Mouse (Mus musculus): ENCODE measurements around the gene Mup17. TPM values are rescaled to one million over a fixed set of nuclear protein-coding genes. Genes with fewer than 3 reads are reported as not detected.
"Not testable (repeated sequence)": the region's sequence is repeated elsewhere in the genome, so short reads cannot be mapped to it uniquely, and the experiment has no call there.

Mup17 gene
- not detected in 2 replicates for polyA plus RNA-seq (2014; fragmentation: Nextera tagmentation; extraction: Ambion mirVana)

DNA sequence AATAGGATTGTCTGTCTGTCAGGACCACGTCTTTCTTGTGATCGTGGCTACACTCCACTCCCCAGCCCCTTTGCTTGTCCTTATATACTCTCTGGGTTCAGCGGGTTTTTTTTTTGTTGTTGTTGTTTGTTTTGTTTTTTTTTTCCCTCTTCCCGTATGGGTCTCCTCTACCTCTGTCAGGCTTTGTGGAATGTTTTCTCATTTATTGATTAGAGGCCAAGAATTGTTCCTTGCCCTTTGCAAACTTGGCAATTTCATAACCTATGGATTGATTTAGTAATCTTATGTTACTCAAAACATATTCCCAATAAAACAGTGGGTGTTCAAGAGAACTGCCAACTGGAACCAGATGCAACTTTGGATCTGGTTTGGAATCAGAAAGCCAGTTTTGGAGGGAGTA is at the start of gene Mup17:
Mup17 (minus strand) TSS at position 101 of the 400 bp plus-strand sequence.
- not testable (repeated sequence) for DNase-seq (ENCODE audit: low spot score); H3K4me2 ChIP-seq (ENCODE audit: low read length); H3K9ac ChIP-seq (ENCODE audit: low read length); H3K27ac ChIP-seq (ENCODE audit: low read depth); H3K4me3 ChIP-seq (ENCODE audit: low read depth, low read length); H3K36me3 ChIP-seq (ENCODE audit: control insufficient read depth, insufficient read depth, low read length); ATAC-seq (replicated peaks; ENCODE audit: low FRiP score, low TSS enrichment, low read depth); H3K9me3 ChIP-seq (ENCODE audit: control insufficient read depth, low read length); H3K27me3 ChIP-seq (replicated peaks; ENCODE audit: control insufficient read depth, insufficient read depth, low read length); H3K4me1 ChIP-seq (replicated peaks; ENCODE audit: control insufficient read depth, insufficient read depth, low read length)
- 74% methylated on average over 2 of the region's 4 CpGs for WGBS

DNA sequence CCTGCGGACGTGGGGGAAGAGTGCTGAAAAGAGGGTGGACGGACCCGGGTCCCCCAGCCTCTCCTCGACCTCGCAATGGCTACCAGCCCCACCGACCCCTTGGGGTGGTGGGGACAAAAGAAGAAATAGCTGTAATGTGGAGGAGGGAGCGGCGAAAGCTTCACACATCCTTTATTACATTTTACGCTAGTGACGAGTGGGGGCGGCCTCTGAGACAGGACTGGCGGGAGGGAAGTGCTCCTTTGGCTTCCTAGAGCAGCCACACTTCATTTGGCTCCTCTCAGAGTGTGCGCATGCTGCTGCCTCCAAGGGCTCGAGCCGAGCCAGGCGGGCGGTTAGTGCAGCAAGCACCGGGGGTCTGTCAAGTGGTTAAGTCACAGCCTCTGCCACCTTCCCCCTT is 24.1 kb downstream of the Mup17 start:
- not testable (repeated sequence) for H3K4me3 ChIP-seq (ENCODE audit: low read depth, low read length); H3K36me3 ChIP-seq (ENCODE audit: control insufficient read depth, insufficient read depth, low read length); H3K9ac ChIP-seq (ENCODE audit: low read length); H3K27me3 ChIP-seq (replicated peaks; ENCODE audit: control insufficient read depth, insufficient read depth, low read length); ATAC-seq (replicated peaks; ENCODE audit: low FRiP score, low TSS enrichment, low read depth); H3K9me3 ChIP-seq (ENCODE audit: control insufficient read depth, low read length); H3K4me1 ChIP-seq (replicated peaks; ENCODE audit: control insufficient read depth, insufficient read depth, low read length); H3K27ac ChIP-seq (ENCODE audit: low read depth); H3K4me2 ChIP-seq (ENCODE audit: low read length)
- peak; percentile 21 for DNase-seq (ENCODE audit: low spot score)
- 91% methylated on average over 17 of the region's 19 CpGs for WGBS

DNA sequence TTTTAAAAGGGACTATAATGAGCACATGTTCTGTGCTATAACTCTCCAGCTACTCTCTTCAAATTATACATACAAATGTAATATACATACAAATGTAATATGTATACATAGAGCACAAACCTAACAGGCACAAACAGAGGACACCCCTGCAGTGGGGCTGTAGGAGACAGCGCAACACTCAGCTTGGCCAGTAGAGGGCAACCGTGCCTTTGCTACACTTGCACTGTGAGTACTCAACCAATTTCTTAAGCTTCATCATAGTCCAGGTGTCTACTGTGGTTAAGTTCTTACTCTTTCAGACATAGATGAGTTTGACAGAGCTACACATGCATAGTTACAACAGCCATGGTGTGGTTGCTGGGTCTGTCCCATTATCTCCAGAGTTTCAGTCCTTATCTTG is 39.8 kb downstream of the Mup17 start:
- ATAC-seq (replicated peaks; ENCODE audit: low FRiP score, low TSS enrichment, low read depth); H3K36me3 ChIP-seq (ENCODE audit: control insufficient read depth, insufficient read depth, low read length); H3K9me3 ChIP-seq (ENCODE audit: control insufficient read depth, low read length); H3K4me3 ChIP-seq (ENCODE audit: low read depth, low read length); H3K9ac ChIP-seq (ENCODE audit: low read length); H3K27me3 ChIP-seq (replicated peaks; ENCODE audit: control insufficient read depth, insufficient read depth, low read length); H3K4me1 ChIP-seq (replicated peaks; ENCODE audit: control insufficient read depth, insufficient read depth, low read length); H3K4me2 ChIP-seq (ENCODE audit: low read length); DNase-seq (ENCODE audit: low spot score); H3K27ac ChIP-seq (ENCODE audit: low read depth): not testable (repeated sequence)
- 53% methylated on average over 2 of the region's 2 CpGs for WGBS

Other genes with a start within 250 kb of the Mup17 start
- gene Mup15, start 156.1 kb downstream of the Mup17 start, polyA plus RNA-seq (2014; fragmentation: Nextera tagmentation; extraction: Ambion mirVana), result not detected in 2 replicates
- gene Mup16, start 76.3 kb downstream of the Mup17 start, polyA plus RNA-seq (2014; fragmentation: Nextera tagmentation; extraction: Ambion mirVana), result not detected in 2 replicates
- not detected in 2 replicates for gene Mup18, start 78.3 kb upstream of the Mup17 start, polyA plus RNA-seq (2014; fragmentation: Nextera tagmentation; extraction: Ambion mirVana)
- not detected in 2 replicates for gene Mup19, start 186.4 kb upstream of the Mup17 start, polyA plus RNA-seq (2014; fragmentation: Nextera tagmentation; extraction: Ambion mirVana)
- gene Mup5, start 239.4 kb upstream of the Mup17 start, polyA plus RNA-seq (2014; fragmentation: Nextera tagmentation; extraction: Ambion mirVana), result not detected in 2 replicates

Data from intestine, embryonic 14.5 days (tissue).